ENCODE assay signal across 9 mouse cellular contexts in the genomic region with DNA sequence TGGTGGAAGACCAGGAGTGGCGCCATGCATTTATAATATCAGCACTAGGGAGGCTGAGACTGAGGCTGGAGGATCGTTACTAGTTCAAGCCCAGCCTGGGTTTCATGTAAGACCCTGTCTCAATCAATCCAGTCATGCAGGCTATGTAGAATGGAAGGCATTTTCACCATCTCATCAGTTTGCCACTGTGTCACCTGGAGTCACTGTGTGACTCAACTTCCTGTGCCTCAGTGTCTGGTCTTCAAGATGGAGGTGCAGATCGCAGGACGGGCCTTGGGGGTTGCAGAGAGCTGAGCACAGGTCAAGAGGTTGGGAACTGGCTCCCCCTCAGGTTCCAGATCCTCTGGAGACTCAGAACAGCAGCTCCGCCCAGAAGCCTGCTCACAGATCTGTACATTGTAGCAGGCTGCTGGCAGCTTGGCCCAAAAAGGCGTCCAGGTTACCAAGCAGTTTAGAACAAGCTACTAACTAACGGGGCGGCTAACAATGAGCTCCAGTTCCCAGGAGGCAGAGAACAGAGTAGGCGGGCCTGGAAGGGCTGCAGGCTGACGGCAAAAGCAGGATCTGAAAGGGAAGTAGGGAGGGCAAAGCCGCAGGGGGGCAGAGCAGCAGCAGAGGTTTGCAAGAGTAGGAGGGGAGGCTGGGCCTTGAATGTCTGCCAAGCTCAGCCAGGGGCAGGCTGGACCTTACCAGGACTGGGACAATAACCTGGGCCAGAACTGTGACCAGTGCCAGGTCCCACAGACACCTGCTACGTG. TPM values are rescaled to one million over a fixed set of nuclear protein-coding genes. Genes with fewer than 3 reads are reported as not detected.
DNase-seq lines count a peak whose midpoint lies in the region; ATAC-seq lines count a peak whose summit lies in the region.
"Had no signal": no experiment of that assay in that cellular context is flagged by ENCODE, and none has a peak within 500 bp of the region (broad histone marks: within the 10 kb centered on the region; RNA-seq: fewer than 3 reads in every experiment).

No protein-coding gene starts in this region.

- H3K27me3 ChIP-seq in forebrain, embryonic 13.5 days: no peaks in the 10 kb centered on the region
- H3K27me3 ChIP-seq: heart, embryonic 13.5 days; lung, embryonic 15.5 days had no signal

- H3K27ac ChIP-seq in forebrain, embryonic 13.5 days: peak overlapping the region; percentile 44
- H3K27ac ChIP-seq: heart, embryonic 13.5 days; lung, embryonic 15.5 days had no signal

- no peak overlapping the region for H3K4me2 ChIP-seq in forebrain, embryonic 13.5 days
- H3K4me2 ChIP-seq: heart, embryonic 13.5 days; lung, embryonic 15.5 days had no signal

- peak; percentile 30; the same call in 1 of the 2 replicates for ATAC-seq in forebrain, embryonic 13.5 days

- no peak overlapping the region for H3K4me3 ChIP-seq in forebrain, embryonic 13.5 days
- H3K4me3 ChIP-seq: heart, embryonic 13.5 days; lung, embryonic 15.5 days had no signal

- H3K4me1 ChIP-seq in forebrain, embryonic 13.5 days: peaks cover 12% of the 10 kb centered on the region

- peak overlapping the region; percentile 37; the same call in 1 of the 2 replicates for H3K9ac ChIP-seq in forebrain, embryonic 13.5 days
- H3K9ac ChIP-seq: heart, embryonic 13.5 days; lung, embryonic 15.5 days had no signal

- intact Hi-C loops in left cerebral cortex, postnatal 4 days (cut with DNase I): no loop called here

- H3K9me3 ChIP-seq in forebrain, embryonic 13.5 days (replicated peaks): no peaks in the 10 kb centered on the region
- H3K9me3 ChIP-seq: heart, embryonic 13.5 days; lung, embryonic 15.5 days had no signal

- 35% methylated on average over 12 of the region's 12 CpGs for WGBS in forebrain, embryonic 13.5 days

- no peaks in the 10 kb centered on the region for H3K36me3 ChIP-seq in forebrain, embryonic 13.5 days (ENCODE audit: poor library complexity, severe bottlenecking)
- H3K36me3 ChIP-seq: heart, embryonic 13.5 days; lung, embryonic 15.5 days had no signal

- DNase-seq in ovary, adult 18-20 months (ENCODE audit: low spot score): peak; percentile 63
- DNase-seq in ovary, postnatal 10 days (ENCODE audit: low spot score): no peak
- DNase-seq in left cerebral cortex, postnatal 4 days: peak; percentile 44
- DNase-seq in right cerebral cortex, postnatal 4 days: peak; percentile 30
- no peak for DNase-seq in cerebellum, adult 9-11 months
- DNase-seq in spleen, adult 12 weeks (ENCODE audit: low spot score): no peak

RNA-seq across cellular contexts. Expression of a gene that starts 14.0 kb away (rescaled TPM):
- polyA plus RNA-seq in forebrain, embryonic 13.5 days (2015; fragmentation: Nextera tagmentation; extraction: Ambion mirVana): 3.1 and 3.4 TPM in 2 replicates
- 1 to 10 TPM; 3.9 to 6.0 TPM for total RNA-seq in left cerebral cortex, postnatal 4 days (2021)

RNA-seq across cellular contexts. Expression of a gene that starts 38.3 kb away (rescaled TPM):
- 2.9 and 3.4 TPM in 2 replicates for polyA plus RNA-seq in forebrain, embryonic 13.5 days (2015; fragmentation: Nextera tagmentation; extraction: Ambion mirVana)
- total RNA-seq in left cerebral cortex, postnatal 4 days (2021): 1 to 10 TPM; 1.4 to 4.2 TPM

Comparison
In these comparisons a context has a peak if more than half of its experiments do, and no peak if none do; other contexts are left out.
1. DNase-seq: peak in ovary, adult 18-20 months (single experiment), left cerebral cortex, postnatal 4 days (single experiment) and right cerebral cortex, postnatal 4 days (single experiment); none in ovary, postnatal 10 days (single experiment), cerebellum, adult 9-11 months (single experiment) and spleen, adult 12 weeks (single experiment).